Mouse (Mus musculus): ENCODE measurements around the gene Atp2b1.

Atp2b1 gene

DNA sequence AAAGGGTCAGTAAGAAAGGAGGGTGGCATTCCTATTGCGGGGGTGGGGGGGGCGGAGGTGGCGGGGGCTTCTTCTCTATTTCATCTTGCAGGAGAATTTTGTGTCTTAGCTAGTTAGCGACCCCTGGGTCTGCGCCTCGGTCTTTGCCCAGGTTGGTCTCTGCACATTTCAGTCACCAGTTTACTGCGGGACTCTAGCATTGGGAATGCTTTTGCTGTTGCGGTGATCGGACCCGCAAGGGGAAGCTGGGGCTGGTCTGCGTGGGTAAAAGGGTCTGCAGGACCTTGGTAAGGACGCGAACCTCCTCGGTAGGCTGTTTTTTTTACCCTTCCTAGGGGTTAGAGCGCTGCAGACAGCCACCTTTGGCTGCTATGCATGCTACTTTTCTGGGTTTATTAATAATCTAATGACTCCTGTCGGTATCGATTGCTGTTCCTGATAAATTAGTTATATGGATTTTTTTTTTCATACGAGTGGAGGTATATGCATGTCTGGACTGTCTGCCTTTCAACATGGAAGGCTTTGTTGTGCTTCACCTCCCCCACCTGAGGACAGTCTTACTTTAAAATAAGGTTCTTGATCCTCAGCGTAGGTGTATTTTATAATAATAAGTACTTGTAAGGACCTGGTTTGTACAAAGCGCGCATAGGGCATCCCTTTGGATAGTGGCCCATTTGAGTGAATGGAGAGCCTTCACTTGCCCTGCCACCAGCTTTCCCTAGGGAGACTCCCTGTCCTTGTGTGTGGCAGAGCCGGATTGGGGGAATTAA, 2.0 kb downstream of the Atp2b1 start:
- no peak for DNase-seq (ENCODE audit: low spot score)

DNA sequence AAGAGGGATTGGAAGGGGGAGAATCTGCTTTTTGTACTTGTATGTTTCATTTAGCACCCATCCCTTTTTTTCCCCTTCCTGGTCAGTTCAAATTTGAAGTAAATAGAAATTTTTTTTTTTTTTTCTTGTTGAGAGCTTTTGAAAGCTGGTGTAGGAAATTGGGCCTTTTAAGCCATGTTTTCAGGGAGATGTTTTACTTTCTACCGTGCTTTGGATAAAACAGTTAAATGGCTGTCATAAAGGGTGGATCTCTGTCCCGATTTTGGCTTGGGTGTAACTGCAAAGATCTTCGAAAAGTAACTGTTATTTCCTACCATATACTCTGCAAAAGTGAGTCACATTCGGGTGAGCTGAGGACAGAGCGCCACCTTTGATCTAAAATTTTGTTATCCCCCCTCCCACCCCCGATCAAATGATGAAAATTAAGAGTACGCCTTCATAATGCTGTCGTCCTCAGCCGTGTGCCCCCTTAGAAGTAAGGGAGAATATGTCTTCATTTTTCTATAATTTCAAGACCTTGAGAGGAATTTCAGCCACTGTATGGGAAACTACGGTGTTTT, 2.7 kb downstream of the Atp2b1 start:
- no peak for DNase-seq (ENCODE audit: low spot score)

DNA sequence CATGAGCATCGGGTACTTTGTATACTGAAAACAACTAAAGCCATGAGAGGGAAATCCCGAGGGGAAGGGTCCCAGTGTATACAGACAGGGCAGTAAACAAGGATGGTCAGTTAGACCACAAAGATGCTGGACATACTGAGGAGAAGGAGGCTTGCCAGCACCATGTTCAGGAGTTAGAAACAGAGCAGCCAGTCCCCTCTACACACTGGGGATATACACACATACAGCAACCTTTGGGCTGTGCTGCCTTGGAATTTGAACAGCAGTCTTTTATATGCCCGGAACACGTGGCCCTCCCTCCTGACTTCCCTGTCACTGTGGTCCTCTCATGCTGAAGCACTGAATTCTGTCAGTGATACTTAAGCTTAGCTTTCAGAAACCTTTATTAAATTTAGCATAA, 10.9 kb downstream of the Atp2b1 start:
- no peak for DNase-seq (ENCODE audit: low spot score)

DNA sequence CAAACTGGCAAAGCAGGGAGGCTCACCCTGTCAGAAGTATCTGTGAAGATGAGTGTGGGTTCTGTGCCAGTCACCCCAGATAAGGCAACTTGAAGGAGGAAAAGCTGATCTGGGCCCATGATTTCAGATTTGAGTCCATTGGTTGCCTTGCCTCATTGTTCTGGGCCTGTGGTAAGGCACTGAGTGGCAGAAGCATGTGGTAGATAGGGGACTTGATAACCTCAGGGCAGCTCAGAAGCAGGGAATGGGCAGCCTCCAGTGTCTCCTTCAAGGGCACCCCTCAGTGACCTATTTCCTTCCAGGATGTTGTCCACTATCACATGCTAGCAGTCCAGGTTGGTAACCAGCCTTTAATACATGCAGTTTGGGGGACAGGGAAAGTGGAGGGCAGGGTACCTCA, 12.8 kb downstream of the Atp2b1 start:
- DNase-seq (ENCODE audit: low spot score): no peak

DNA sequence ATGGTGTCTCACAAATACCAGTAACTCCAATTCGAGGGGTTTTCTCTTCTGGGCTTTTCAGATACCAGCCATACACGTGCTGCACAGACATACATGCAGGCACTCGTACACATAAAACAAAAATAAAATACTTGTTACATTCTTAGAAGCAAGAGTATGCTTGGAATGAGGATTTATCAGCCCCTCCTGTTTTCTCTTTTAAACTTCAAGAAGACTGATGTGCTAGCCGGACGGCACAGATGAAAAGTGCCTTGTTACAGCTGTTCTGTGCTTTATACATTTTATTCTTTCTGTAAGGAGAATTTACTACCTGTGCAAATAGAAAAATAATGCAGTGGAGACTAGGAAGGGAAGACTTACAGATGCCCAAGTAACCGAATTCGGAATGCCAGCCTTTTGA, 15.2 kb downstream of the Atp2b1 start:
- DNase-seq (ENCODE audit: low spot score): no peak

DNA sequence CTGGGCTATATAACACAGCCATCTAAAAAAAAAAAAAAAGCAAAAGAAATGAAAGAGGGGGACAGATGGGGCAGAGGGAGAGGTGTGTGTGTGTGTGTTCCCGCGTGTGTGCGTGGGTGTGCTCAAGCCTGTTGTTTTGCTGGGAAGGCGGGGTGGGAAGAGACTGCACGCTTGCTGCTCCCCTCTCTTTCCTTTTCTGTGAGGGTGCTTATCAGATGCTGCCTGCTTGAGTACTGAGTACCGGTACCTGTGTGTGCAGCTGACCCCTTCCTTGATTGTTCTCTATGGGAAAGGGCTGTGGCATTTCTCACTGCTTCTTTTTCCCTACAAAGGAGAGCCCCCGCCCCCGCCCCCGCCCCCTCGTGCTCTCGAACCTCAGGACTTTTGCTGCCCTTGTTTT, 15.9 kb downstream of the Atp2b1 start:
- no peak for DNase-seq (ENCODE audit: low spot score)

DNA sequence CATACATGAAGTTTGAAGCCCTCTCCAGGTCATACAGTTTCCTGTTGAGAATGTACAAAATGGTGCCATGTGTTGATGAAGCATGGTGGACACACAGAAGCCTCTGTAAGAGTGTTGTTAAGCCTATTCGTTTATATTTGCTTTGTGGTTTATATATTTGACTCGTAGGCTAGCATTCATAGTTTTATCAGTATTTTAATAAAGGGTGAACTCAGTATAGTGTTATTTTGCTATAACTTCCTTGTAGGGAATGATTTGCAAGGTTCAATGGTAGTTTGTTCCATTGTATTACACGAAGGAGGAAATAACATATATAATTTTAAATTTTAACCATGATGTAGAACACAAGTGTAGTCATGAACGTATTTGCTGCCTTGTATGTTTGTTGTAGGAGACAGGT, 25.9 kb downstream of the Atp2b1 start:
- DNase-seq (ENCODE audit: low spot score): no peak

DNA sequence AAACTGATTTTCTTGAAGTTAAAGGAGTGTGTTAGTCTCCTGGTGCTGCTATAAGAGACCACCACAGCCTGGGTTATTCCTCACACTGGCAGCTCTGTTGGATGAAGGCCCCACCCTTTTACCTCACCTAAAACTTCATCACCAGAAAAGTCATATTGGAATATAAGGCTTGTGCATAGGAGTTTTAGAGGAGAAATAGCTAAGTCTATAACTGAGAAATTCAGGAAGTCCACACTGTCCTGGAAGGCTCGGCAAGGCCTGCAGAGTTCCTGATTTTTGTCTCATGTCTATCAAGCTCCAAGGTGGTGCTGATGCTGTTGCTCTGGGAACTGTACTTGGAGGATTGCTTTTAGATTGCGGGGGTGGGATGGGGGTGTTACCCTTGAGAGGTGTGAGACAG, 26.6 kb downstream of the Atp2b1 start:
- DNase-seq (ENCODE audit: low spot score): no peak

DNA sequence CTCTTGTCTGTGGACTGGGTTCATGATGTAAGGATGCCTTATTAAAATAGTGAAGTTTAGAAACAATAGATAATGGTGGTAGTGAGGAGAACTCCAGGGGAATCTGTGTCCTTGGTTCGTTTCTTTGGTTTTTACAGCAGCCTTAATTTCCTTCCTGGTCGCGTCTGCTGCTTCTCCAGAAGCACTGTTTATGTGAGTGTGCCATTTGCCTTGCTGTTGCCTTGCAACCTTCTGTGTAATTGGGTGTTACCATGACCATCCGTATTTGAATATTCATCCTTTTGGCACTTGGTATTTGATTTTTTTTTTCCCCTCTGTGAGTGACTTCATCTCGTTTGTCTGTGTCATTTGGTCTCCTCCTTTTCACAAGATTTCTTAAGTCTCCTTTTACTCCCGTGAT, 27.8 kb downstream of the Atp2b1 start:
- no peak for DNase-seq (ENCODE audit: low spot score)

DNA sequence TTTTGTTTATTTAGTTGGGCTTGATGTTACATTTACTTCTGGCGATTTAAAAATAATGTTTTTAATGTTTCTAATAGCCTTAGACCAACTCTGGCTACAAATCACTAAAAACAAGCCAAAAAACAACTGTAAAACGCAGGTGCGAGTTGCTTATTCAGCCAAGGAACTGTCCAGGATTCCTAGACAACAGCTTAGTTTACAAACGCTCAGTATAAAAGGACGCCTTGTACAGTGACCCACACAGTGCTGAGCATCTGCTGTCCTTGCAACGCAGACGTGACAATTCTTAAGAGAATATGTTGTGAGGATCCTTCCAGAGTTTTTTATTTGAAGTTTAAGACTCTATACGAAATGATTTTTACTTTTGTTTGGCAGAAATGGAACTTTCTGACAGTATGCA, 28.8 kb downstream of the Atp2b1 start:
- no peak for DNase-seq (ENCODE audit: low spot score)

DNA sequence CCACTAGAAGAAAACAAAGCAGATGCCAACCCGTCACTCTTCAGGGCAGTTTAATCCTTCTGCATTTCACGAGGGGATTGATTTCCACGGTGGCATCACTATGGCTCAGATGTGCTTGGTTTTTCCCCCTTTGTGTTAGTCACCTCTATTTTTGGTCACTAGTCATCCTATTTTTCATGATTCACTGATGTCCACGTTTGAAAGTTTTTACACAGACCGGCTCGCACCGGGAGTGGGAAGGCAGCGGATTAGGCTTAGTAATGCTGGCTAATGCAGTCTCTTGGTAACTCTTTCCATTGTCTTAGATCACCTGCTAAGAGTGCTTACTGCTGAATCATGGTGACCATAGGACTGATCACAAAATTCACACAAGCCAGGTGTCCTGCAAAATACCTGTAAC, 29.7 kb downstream of the Atp2b1 start:
- DNase-seq (ENCODE audit: low spot score): no peak

DNA sequence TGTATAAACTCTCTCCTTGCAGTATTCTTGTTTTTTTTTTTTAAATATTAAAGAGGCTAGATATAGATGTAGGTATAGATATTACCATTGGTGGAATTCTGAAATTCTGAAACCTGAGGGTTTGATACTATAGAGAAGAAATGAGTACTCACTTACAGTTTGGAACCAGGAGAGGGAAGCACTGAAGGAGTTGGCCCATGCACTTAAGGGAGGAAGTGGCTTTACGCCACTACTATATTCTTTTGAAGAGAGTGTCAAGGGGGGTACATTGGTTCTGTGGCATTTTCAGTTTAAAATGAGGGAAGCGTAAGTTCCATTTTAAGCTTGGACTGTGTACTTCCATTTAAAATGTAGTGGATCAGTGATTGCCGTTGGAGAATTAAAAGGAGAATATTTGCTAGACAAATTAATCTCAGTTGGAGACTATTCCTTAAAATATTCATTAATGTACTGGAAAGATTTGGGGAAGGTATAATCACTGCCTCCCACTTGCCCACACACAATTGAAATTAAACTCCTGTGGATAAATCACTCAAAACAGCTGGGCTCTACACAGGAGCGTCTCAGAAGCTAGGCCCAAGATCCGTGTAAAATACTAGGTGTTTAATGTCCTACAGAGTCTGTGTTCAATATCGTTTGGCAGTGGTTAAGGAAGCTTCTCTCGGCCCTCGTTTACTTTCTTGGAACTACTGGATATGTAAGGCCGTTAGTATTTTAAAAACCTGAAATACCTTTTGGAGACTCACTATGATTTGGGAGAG, 32.0 kb downstream of the Atp2b1 start:
- no peak for DNase-seq (ENCODE audit: low spot score)

DNA sequence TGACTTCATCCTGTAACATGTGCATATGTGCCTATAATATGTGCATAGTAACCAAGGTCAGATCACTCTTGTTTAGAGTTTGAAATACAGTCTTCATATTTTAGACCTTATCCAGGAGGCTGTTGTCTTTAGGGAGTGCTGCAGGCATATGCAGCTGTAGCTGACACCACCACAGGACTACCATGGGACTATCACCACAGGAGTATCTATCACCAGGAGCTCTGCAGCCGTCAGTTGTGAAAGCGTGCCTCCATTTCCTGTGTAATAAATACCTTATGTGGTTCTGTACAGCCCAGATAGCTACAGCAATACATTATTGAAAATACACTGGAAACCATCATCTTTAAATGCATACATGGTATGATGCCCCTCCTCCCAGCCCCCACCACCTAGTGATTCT, 33.0 kb downstream of the Atp2b1 start:
- DNase-seq (ENCODE audit: low spot score): no peak

DNA sequence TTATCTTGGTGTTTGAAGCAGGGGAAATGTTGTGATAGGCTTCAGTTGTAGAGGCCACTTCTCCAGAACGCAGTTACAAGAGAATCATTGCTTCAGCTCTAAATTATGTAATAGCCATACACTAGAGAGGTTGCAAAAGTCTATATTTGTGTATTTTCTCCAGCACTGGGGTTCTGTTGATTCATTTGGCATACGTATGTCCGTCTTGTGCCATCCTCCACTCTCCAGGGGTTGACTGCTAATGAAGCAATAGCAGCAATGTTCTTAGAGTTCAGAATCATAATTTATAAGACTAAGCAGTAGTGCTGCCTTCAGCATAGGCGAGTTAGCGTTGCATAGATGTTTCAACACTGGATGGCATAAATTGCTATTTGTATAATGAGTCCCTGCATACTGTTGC, 33.9 kb downstream of the Atp2b1 start:
- DNase-seq (ENCODE audit: low spot score): no peak

DNA sequence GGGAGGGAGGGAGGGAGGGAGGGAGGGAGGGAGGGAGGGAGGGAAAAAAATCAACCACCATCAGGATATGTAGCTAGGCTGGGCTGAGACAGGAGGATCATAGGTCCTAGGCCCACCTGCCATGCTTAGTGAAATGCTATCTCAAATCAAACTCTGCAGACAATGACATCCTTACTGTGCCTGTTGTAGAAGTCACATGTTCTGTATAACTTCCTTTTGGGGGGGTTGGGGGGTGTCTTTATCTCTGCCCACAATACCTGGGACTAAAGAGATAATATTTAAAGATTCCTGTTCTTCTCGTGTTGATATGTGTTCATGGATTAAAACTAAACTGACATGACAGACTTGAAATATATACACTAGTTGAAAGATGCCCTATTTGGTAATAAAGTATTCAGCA, 35.5 kb downstream of the Atp2b1 start:
- DNase-seq (ENCODE audit: low spot score): no peak

DNA sequence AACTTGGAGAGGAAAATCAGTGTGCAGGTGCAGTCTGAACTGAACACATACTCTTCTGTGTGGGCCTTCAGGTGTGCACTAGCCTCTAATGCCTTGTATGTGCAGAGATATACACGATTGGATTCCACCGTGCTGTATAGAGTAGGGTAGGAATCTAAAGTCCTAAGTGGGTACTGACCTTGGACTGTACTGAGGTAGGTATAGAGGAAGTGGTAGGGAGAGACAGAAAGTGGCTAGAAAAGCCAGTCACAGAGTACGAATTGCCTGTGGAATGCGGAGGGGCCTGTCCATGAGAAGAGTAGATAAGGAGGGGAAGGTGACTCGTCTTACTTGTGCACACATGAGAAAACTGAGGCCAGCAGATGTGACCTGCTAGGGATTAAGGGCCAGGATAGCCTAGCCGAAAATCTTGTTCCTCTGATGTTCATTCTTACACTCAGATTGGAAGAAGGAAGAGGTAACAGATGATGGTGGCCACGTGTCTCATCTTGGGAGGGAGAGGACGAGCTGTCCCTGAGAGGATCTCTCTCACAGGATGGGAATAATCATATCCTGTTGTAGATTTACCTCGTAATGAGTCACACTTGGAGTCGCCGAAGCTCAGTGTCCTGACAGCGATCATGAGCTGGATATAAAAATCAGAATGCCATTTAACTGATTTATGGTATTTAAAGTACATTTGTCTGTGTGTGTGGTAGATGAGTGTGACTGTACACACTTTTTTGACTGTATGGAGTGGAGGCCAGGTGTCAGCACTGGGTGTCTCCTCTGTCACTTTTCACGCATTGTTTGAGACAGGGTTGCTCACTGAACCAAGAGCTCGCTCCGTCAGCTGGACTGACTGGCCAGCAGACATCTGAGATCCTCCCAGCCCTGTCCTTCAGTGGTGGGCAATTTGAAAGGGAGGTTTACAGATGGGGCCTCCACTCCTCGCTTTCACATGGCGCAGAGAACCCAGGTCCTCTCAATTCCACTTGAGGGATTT, 37.4 kb downstream of the Atp2b1 start:
- no peak for DNase-seq (ENCODE audit: low spot score)

DNA sequence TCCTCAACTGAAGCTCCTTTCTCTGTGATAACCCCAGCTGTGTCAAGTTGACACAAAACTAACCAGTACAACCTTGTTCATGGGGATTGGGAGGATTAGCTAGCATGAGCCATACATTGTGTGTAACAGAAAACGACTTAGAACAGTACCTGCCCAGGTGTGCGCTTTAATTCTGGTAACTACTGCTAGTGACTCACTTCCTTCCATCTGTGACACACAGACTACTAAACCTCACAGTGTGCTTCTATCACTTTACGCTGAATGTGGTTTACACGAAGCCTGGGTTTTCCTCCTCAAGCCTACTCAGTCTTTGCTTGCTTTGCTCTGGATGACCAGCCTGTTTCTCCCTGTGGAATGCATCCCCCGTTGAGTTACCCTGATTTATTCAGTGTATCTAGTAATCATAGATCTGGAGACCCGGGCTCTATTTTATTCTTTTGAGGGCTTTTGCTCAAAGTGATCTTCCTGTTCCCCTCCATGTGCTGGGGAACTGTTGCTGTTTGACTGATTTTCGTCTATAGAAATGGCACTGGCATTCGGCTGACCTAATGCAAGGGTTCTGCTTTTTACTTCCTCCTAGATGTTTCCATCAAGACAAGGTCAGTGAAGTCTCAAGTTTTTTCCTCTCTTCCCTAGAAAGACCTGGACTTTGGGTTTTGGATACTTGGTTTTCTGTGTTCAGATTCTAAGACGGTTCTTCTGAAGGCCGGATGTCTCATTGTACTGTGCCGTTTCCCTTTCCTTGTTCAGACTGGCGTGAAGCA, 40.2 kb downstream of the Atp2b1 start:
- no peak for DNase-seq (ENCODE audit: low spot score)

DNA sequence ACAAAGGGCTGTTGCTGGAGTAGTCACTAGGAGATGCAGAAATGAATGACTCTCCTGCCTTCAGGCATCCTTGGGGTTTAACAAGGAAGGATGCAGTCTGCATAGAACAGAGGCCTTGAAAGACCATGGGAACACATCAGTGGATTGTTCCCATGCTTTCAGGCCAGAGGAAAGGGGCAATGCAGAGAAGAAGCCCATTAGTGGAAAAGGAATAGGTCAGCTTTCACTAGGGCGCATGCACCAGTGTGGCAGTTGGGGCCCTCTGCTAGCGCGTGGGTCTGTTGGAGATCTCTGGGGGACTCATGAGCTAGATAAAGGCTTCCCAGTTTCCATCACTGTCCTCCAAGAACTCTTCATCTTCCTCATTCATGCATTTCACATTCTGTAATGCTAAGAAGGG, 41.9 kb downstream of the Atp2b1 start:
- no peak for DNase-seq (ENCODE audit: low spot score)

DNA sequence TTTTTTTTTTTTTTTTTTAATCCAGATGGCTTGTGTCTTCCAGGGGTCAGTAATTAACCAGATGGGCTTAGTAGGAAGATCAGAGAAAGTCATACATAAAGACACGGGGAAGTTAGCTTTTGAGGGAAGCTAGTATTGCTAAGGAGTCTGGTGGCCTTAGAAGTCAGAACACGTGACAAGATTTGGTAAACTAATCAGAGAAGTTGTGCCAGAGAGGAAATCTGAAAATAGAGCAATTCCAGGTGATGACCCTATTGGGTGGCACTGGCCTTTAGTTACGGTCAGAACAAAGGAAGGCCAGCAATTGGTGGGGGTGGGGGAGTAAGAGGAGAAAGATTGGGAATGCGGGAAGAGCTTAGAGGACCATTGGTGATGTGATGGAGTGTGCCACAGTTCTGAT, 44.5 kb downstream of the Atp2b1 start:
- no peak for DNase-seq (ENCODE audit: low spot score)

DNA sequence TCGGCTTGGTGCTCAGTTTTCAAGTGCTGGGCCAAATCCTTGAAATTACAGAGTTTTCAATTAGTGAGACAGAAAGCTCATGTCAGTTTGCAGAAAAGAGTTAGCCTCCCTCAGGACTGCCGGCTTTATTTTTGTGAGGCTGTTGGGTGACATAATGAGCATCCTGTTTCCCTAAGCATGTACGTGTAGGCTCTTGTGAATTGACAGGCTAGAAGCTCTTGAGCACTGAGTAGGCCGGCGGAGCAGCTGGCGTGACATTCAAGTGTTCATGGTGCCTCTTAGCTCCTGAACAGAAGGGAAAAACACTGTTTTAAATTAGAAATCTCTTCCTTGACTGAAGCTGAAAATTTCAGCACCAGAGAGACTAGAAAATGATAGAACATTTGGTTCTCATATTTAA, 45.2 kb downstream of the Atp2b1 start:
- DNase-seq (ENCODE audit: low spot score): no peak

DNA sequence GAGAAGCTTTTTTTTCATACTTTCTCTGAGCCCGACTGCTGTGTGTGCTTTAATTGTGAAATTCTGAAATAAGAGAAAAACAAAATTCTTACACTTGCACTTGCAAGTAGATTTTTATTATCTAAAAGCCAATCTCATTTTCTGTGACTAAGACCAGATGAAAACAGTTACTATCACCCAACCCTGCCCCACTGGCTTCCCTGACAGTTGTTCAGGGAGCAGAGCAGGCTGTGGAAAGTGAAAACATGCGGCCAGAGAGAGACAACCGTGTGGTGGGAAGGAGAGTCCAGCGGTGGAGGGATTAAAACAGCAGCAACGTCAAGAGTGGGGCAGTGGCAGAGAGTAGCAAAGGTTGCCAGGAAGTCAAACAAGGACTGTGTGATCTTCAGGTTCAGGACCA, 46.7 kb downstream of the Atp2b1 start:
- no peak for DNase-seq (ENCODE audit: low spot score)

DNA sequence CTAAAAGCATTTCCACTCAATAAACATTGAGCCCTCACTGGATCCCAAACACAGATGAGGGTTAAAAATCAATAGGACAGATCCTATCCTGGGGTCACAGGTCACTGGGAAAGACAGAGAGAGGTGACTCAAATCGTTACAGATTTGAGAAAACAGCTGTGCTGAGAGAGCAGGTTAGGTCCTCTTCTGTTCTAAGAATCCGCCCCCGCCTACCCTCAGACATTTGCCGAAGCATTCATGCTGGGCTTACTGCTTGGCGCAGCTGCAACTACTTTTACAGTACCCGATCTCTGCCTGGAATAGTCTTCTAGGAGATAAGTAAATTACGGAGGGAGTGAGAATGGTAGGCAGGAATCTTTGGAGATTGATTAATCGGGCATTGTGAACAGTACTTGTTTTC, 47.9 kb downstream of the Atp2b1 start:
- no peak for DNase-seq (ENCODE audit: low spot score)

Measured in spleen, adult 12 weeks (tissue).